Mouse (Mus musculus): ENCODE results near the gene Fam196b.

Fam196b gene

GRCm38 (mm10) chr11:34405311-34405710 lies 90.7 kb downstream of the Fam196b start:
- no peak for DNase-seq (ENCODE audit: low read depth, low spot score)

GRCm38 (mm10) chr11:34406309-34406708 lies 91.7 kb downstream of the Fam196b start:
- DNase-seq (ENCODE audit: low read depth, low spot score), result no peak

- DNase-seq (ENCODE audit: low read depth, low spot score), result no peak
Measured at GRCm38 (mm10) chr11:34406850-34407249, 92.2 kb downstream of the Fam196b start.

- DNase-seq (ENCODE audit: low read depth, low spot score), result no peak
Measured at GRCm38 (mm10) chr11:34415884-34416618, 101.4 kb downstream of the Fam196b start.

- DNase-seq (ENCODE audit: low read depth, low spot score), result no peak
Measured at GRCm38 (mm10) chr11:34416619-34416979, 102.0 kb downstream of the Fam196b start.

- DNase-seq (ENCODE audit: low read depth, low spot score), result no peak
Measured at GRCm38 (mm10) chr11:34421061-34421460, 106.4 kb downstream of the Fam196b start.

GRCm38 (mm10) chr11:34424546-34424945 lies 109.9 kb downstream of the Fam196b start:
- no peak for DNase-seq (ENCODE audit: low read depth, low spot score)

- no peak for DNase-seq (ENCODE audit: low read depth, low spot score)
Measured at GRCm38 (mm10) chr11:34427212-34427611, 112.6 kb downstream of the Fam196b start.

- DNase-seq (ENCODE audit: low read depth, low spot score), result no peak
Measured at GRCm38 (mm10) chr11:34430940-34431339, 116.3 kb downstream of the Fam196b start.

- no peak for DNase-seq (ENCODE audit: low read depth, low spot score)
Measured at GRCm38 (mm10) chr11:34431371-34431770, 116.7 kb downstream of the Fam196b start.

- DNase-seq (ENCODE audit: low read depth, low spot score), result no peak
Measured at GRCm38 (mm10) chr11:34431978-34432377, 117.4 kb downstream of the Fam196b start.

GRCm38 (mm10) chr11:34437446-34437845 lies 122.8 kb downstream of the Fam196b start:
- no peak for DNase-seq (ENCODE audit: low read depth, low spot score)

GRCm38 (mm10) chr11:34438429-34438828 lies 123.8 kb downstream of the Fam196b start:
- no peak for DNase-seq (ENCODE audit: low read depth, low spot score)

- DNase-seq (ENCODE audit: low read depth, low spot score), result no peak
Measured at GRCm38 (mm10) chr11:34447891-34448290, 133.3 kb downstream of the Fam196b start.

GRCm38 (mm10) chr11:34449944-34450343 lies 135.3 kb downstream of the Fam196b start:
- DNase-seq (ENCODE audit: low read depth, low spot score), result no peak

GRCm38 (mm10) chr11:34467056-34467455 lies 152.4 kb downstream of the Fam196b start:
- no peak for DNase-seq (ENCODE audit: low read depth, low spot score)

- DNase-seq (ENCODE audit: low read depth, low spot score), result no peak
Measured at GRCm38 (mm10) chr11:34468571-34468970, 153.9 kb downstream of the Fam196b start.

GRCm38 (mm10) chr11:34469792-34470191 lies 155.2 kb downstream of the Fam196b start:
- DNase-seq (ENCODE audit: low read depth, low spot score), result no peak
